In the genomic region with DNA sequence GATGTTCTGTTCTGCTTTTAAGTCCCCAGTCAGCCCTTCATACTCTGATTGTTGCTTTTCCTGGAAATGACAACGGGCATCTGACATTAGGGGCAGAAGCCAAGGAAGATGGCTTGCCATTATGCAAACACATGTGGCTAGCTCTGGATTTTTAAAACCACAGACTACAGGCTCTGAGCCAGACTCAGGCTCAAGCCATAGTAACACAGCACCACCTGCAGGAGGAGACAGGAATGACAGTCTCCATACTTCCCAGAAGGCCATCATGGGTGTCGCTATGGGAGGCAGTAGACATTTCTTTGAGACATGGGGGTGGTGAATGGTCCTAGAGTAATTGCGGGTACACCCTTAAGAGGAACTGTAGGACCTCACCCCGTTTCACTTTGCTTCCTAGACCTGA, we compare ENCODE assay signal across 8 mouse cellular contexts.
DNase-seq lines count a peak whose midpoint lies in the region; ATAC-seq lines count a peak whose summit lies in the region.

No protein-coding gene starts in this region.

- peak; percentile 94 for DNase-seq in heart, adult 11 months
- DNase-seq in heart, embryonic 10.5 days (ENCODE audit: low spot score): no peak
- DNase-seq in c-Kit-negative CD71-positive TER-119-positive erythroid progenitor cells, embryonic 14.5 days (ENCODE audit: low read depth, low spot score): peak; percentile 26
- DNase-seq in forebrain, embryonic 11.5 days (ENCODE audit: low spot score): peak; percentile 69
- DNase-seq in left cerebral cortex, adult 9 months (ENCODE audit: low spot score in 2 of 2): peak; percentile 46 to 89
- peak; percentile 17 for DNase-seq in spleen, adult 12 weeks (ENCODE audit: low spot score)

- ATAC-seq in forebrain, embryonic 11.5 days (replicated peaks; ENCODE audit: low FRiP score): 0 out of 2 replicates have a peak, but pooled peaks have one; percentile 29
- ATAC-seq in hindbrain, embryonic 12.5 days (ENCODE audit: low FRiP score): peak; percentile 32
- peak; percentile 28; the same call in 1 of the 2 replicates for ATAC-seq in midbrain, embryonic 13.5 days

- WGBS in heart, embryonic 10.5 days: 61% methylated on average over 4 of the region's 4 CpGs
- 72% methylated on average over 4 of the region's 4 CpGs for WGBS in forebrain, embryonic 11.5 days
- WGBS in hindbrain, embryonic 12.5 days: 71% methylated on average over 4 of the region's 4 CpGs
- 77% methylated on average over 4 of the region's 4 CpGs for WGBS in midbrain, embryonic 13.5 days

- H3K36me3 ChIP-seq in heart, embryonic 10.5 days: no peaks in the 10 kb centered on the region; the same call in 1 of the 2 replicates
- no peaks in the 10 kb centered on the region for H3K36me3 ChIP-seq in forebrain, embryonic 11.5 days (ENCODE audit: control insufficient read depth, insufficient read depth, low read length)
- peaks cover 9% of the 10 kb centered on the region; the same call in 1 of the 2 replicates for H3K36me3 ChIP-seq in hindbrain, embryonic 12.5 days
- 0 out of 2 replicates have a peak, but pooled peaks cover 20% of the 10 kb centered on the region for H3K36me3 ChIP-seq in midbrain, embryonic 13.5 days

- no peak overlapping the region for H3K4me2 ChIP-seq in forebrain, embryonic 11.5 days (ENCODE audit: low read depth, low read length, severe bottlenecking)
- H3K4me2 ChIP-seq in hindbrain, embryonic 12.5 days (replicated peaks): no peak overlapping the region
- H3K4me2 ChIP-seq in midbrain, embryonic 13.5 days (replicated peaks): no peak overlapping the region

- no peaks in the 10 kb centered on the region for H3K9me3 ChIP-seq in heart, embryonic 10.5 days
- H3K9me3 ChIP-seq in forebrain, embryonic 11.5 days (ENCODE audit: control insufficient read depth, low read length): no peaks in the 10 kb centered on the region
- no peaks in the 10 kb centered on the region for H3K9me3 ChIP-seq in hindbrain, embryonic 12.5 days (replicated peaks)
- no peaks in the 10 kb centered on the region for H3K9me3 ChIP-seq in midbrain, embryonic 13.5 days

- no peak overlapping the region for H3K27ac ChIP-seq in heart, embryonic 10.5 days
- no peak overlapping the region for H3K27ac ChIP-seq in forebrain, embryonic 11.5 days (ENCODE audit: low read depth, low read length)
- H3K27ac ChIP-seq in hindbrain, embryonic 12.5 days: no peak overlapping the region
- H3K27ac ChIP-seq in midbrain, embryonic 13.5 days: no peak overlapping the region

- H3K27me3 ChIP-seq in heart, embryonic 10.5 days (ENCODE audit: insufficient read depth, poor library complexity, severe bottlenecking): no peaks in the 10 kb centered on the region
- H3K27me3 ChIP-seq in forebrain, embryonic 11.5 days (ENCODE audit: control insufficient read depth, insufficient read depth, low read length): no peaks in the 10 kb centered on the region
- no peaks in the 10 kb centered on the region for H3K27me3 ChIP-seq in hindbrain, embryonic 12.5 days
- H3K27me3 ChIP-seq in midbrain, embryonic 13.5 days: no peaks in the 10 kb centered on the region

- H3K4me3 ChIP-seq in heart, embryonic 10.5 days: no peak overlapping the region
- no peak overlapping the region for H3K4me3 ChIP-seq in forebrain, embryonic 11.5 days (ENCODE audit: low read depth, low read length)
- no peak overlapping the region for H3K4me3 ChIP-seq in hindbrain, embryonic 12.5 days
- no peak overlapping the region for H3K4me3 ChIP-seq in midbrain, embryonic 13.5 days (replicated peaks)

- 0 out of 2 replicates have a peak, but pooled peaks cover 2% of the 10 kb centered on the region for H3K4me1 ChIP-seq in heart, embryonic 10.5 days
- no peaks in the 10 kb centered on the region for H3K4me1 ChIP-seq in forebrain, embryonic 11.5 days (replicated peaks; ENCODE audit: control insufficient read depth, insufficient read depth, low read length)
- peaks cover 3% of the 10 kb centered on the region; the same call in 1 of the 2 replicates for H3K4me1 ChIP-seq in hindbrain, embryonic 12.5 days
- H3K4me1 ChIP-seq in midbrain, embryonic 13.5 days (replicated peaks): 0 out of 2 replicates have a peak, but pooled peaks cover 3% of the 10 kb centered on the region

- H3K9ac ChIP-seq in forebrain, embryonic 11.5 days (ENCODE audit: low read length): no peak overlapping the region
- no peak overlapping the region for H3K9ac ChIP-seq in hindbrain, embryonic 12.5 days
- no peak overlapping the region for H3K9ac ChIP-seq in midbrain, embryonic 13.5 days (replicated peaks)
